Mouse (Mus musculus) erythroid progenitor cell, adult 5-6 weeks (primary cell): ENCODE measurements at regions not wholly inside any gene's neighbourhood (a gene's known extent, or its start where the extent isn't known, plus 50 kb on each side); places are given as distances from the start of the nearest gene placed in this dataset.

Experiments used
- ATAC-seq: replicated peaks from 2 replicates; pipeline ENCODE4 v1.8.0; 2016; ENCODE audit warnings: moderate number of reproducible peaks, mild to moderate bottlenecking, moderate TSS enrichment, inconsistent platforms; ENCODE audit not compliant: poor library complexity, low FRiP score, severe bottlenecking

- ATAC-seq, result no peak
Measured at GRCm38 (mm10) chr10:108036486-108037109, 124.7 kb upstream of the Otogl start.

GRCm38 (mm10) chr10:108034068-108034467 lies 122.1 kb upstream of the Otogl start:
- 0 out of 2 replicates have a peak, but pooled peaks have one; percentile 37 for ATAC-seq

DNA sequence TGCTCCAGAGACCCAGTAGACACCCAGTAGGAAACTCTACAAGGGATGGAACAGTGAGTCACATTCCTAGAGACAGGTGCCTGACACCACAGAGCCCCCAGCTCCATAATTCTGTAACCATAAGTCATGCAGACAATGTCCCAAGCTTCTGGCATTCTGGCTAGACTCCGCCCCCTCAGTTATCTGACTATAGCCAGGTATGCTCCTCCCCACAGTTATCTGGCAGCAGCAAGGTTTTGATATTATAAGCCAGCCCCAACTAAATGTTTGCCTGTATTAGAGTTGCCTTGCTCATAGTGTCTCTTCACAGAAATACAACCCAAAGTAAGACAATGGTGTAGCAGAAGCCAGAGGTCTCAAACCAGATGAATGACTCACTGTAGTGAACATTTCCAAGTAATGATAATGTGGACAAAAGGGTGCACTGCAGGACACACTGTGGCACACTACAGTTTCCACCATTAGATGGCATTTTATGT lies 121.4 kb upstream of the Otogl start:
- ATAC-seq, result peak; percentile 85

DNA sequence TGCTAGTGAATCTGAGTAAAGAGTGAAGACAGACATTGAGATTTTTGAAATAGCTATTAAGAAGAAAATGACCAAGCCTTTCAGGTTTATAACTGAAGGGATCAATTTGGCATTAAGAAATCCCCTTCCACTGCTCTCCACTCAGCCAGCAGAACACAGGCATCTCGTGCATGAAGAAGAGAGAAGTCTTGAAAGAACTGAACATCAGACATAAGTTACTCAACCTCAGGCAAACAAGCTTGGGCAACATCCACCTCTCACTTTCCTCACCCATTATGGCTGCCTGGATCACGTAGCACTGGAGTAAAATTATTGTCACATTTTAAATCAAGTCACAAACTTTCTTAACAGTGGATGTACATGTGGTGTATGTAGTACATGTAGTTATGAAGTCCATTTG lies 115.6 kb upstream of the Otogl start:
- ATAC-seq, result no peak

- ATAC-seq, result no peak
Measured at GRCm38 (mm10) chr10:108024227-108024626, 112.3 kb upstream of the Otogl start.

GRCm38 (mm10) chr10:108016552-108016951 lies 104.6 kb upstream of the Otogl start:
- ATAC-seq, result no peak

DNA sequence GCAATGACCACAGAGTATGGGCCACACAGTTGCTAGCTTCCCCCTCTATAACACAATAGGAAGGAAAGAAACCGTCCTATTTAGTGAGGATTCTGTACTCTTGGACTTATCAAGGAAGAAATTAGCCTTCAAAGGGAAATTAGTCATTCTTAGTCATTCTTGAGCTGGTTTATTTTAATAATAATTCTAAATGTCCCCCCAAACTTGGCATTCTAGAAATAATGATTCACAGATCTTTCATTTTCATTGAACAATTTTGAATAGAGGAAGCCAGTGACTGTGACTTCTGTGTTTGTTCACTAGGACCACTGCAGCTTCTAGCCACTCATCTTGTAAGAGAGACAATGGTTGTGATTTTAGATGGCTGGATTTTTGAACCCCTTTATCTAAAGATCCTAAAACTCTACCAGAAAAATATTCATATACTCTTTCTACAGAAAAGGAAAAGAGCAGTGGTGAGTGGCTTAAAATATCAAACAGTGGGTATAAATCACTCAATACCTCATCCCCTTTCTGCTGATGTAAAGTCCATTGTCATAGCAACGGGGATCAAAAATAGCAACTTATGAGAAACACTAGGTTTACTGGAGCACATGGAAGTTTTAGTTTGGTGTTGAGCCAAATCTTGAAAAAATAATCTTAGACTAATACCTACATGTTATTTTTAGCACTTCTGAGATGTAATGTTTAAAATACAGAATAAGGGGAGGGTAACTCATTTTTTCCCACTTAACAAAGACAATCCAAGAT lies 83.1 kb upstream of the Otogl start:
- no peak for ATAC-seq

- no peak for ATAC-seq
Measured at GRCm38 (mm10) chr10:107992621-107993020, 80.7 kb upstream of the Otogl start.

DNA sequence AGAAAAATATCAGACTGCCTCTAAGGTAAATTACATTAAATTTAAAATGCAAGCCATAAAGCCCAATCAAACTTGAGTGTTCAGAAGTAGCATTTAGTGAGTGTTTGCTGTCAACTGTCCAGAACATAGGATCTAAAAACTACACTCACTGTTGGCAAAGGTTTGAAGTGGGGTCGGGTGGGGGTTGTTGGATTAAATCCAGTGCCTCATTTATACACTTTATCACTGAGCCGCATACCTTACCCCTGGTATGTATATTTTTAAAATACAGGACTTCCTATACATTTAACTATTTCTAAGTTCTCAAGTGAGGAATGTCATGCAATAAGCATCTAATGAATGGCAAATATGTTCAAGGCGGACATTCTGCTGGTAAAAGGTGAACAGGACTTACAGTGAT lies 78.6 kb upstream of the Otogl start:
- no peak for ATAC-seq

GRCm38 (mm10) chr10:107989913-107990312 lies 78.0 kb upstream of the Otogl start:
- ATAC-seq, result no peak

DNA sequence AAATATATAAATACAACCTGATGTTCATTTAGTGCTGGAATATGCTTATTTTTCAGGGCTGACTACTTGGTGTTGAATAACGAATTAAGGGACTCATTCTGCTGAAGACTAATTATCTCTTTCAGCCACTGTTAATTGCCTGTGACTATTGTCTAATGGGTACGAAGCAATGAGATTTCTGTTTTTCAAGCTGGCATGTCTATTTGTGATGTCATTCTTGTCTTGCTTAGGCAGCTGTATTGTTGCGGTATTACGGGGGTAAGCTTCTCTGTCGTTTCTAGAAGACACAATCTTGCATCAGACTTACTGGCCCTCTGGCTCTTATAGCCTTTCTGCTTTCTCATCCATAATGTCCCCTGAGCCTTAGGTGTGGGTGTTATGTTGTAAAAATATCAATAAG lies 70.7 kb upstream of the Otogl start:
- ATAC-seq, result no peak

DNA sequence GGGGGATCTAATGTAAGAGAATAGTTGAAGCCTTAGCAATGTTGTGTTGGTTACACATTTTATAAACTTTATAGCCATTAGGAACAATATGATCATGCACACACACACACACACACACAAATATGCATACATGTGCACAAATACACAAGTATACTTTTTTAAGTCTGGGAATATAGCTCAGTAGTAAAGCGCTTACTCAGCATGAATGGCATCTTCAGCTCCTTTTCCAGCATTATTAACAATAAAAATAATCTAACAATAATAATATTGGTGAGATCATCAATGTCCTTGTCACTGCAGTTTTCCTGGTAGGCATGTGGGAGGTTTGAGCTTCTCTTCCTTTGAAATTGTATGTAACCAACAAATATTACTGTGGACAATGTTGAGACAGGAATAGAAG lies 70.1 kb upstream of the Otogl start:
- ATAC-seq, result no peak

DNA sequence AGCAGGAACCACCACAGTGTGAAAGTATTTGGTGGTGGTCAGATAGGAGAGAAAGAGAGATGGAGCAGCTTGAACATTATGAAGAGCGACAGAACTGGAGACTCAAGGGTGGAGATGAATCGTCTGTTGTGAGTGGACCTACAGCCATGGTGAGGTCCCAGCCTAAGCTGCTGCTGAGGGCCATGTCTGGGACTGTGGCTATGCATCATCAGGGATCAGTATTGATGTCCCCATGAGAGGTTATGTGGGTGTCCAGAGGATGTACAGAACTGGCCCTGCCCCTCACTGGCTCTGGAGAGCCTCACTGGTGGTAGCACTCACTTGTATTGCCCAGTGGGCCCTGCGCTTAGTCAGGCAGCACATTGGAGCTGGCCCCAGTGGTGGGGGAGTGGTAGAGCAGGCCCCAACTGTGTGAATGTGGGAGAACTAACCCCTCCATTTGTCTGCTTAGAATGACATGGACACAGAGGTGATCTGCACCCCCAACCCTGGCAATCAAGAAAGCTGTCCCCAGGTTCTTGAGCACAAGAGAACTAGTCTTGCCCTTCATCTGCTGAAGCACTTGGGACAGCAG lies 64.5 kb upstream of the Otogl start:
- 0 out of 2 replicates have a peak, but pooled peaks have one; percentile 25 for ATAC-seq

- no peak for ATAC-seq
Measured at GRCm38 (mm10) chr10:107971748-107972147, 59.8 kb upstream of the Otogl start.

DNA sequence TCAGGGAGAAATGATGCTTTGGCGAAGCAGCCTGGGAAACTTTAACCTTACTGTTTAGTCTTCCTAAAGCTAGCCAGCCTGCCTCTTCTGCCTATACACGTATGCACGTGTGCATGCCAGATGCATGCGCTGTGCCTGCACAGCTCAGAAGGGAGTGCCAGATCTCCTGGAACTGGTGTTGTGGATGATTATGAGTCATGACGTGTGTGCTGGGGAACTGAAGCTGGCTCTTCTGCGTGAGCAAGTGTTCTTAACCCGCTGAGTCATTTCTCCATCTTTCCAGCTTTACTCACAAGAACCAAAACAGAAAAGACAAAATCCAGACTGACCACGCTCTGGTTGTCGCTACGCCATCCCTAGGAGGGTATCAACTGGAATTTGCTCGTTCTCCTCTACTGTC lies 55.1 kb upstream of the Otogl start:
- ATAC-seq, result no peak

DNA sequence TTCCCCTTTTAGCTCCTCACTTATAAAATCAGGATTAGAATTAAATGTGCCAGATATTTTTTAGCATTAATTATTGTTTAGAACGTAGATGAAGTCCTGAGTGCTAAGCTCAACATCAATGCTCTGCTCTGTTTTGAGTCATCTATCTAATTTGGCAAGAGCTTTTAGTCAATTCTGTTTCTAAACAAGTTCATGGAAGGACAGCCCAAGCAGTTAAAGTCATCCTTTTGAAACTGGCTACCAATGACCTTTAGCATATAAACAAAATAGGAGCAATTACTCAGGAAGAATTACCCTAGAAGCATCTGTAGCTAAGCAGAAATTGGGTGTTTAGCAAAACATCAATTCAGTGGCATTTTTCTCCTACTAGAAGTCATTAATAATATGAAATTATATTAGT lies 52.1 kb upstream of the Otogl start:
- ATAC-seq, result no peak

- ATAC-seq, result peak; percentile 75
Measured at GRCm38 (mm10) chr10:107962130-107962529, 50.2 kb upstream of the Otogl start.
